Mouse (Mus musculus): ENCODE data around the gene Hspbp1. TPM values are rescaled to one million over a fixed set of nuclear protein-coding genes. Genes with fewer than 3 reads are reported as not detected.

Hspbp1 gene
- polyA plus RNA-seq, 1 experiment: 11.7 TPM

- no peak overlapping the region for H3K27ac ChIP-seq (ENCODE audit: control insufficient read depth, insufficient read depth, low read depth, low read length, poor library complexity)
- TF ChIP-seq CTCF (IDR thresholded peaks at IDR 0.05; ENCODE audit: control insufficient read depth, insufficient read depth, low read length) (no peak), POLR2A (IDR thresholded peaks at IDR 0.05; ENCODE audit: borderline replicate concordance, control insufficient read depth, low read depth, low read length) (no peak)
- H3K4me1 ChIP-seq (ENCODE audit: control insufficient read depth, insufficient read depth, low read length): no peaks in the 10 kb centered on the region; the same call in 1 of the 2 replicates
- H3K4me3 ChIP-seq (replicated peaks; ENCODE audit: control insufficient read depth, low read depth, low read length): no peak overlapping the region
- WGBS: 35% methylated on average over 6 of the region's 6 CpGs
These were observed 41.6 kb downstream of the Hspbp1 start for GRCm38 (mm10) chr7:4643225-4643624.

- TF ChIP-seq POLR2A (IDR thresholded peaks at IDR 0.05; ENCODE audit: borderline replicate concordance, control insufficient read depth, low read depth, low read length) (no peak), CTCF (IDR thresholded peaks at IDR 0.05; ENCODE audit: control insufficient read depth, insufficient read depth, low read length) (no peak)
- Histone ChIP-seq H3K27ac (ENCODE audit: control insufficient read depth, insufficient read depth, low read depth, low read length, poor library complexity) (no peak overlapping the region), H3K4me3 (replicated peaks; ENCODE audit: control insufficient read depth, low read depth, low read length) (no peak overlapping the region), H3K4me1 (ENCODE audit: control insufficient read depth, insufficient read depth, low read length) (no peaks in the 10 kb centered on the region; the same call in 1 of the 2 replicates)
- 94% methylated on average over 7 of the region's 7 CpGs for WGBS
These were observed 42.9 kb downstream of the Hspbp1 start for GRCm38 (mm10) chr7:4641956-4642355.

GRCm38 (mm10) chr7:4641155-4641554, 43.7 kb downstream of the Hspbp1 start:
- WGBS: 83% methylated on average over 11 of the region's 11 CpGs
- Histone ChIP-seq H3K27ac (ENCODE audit: control insufficient read depth, insufficient read depth, low read depth, low read length, poor library complexity) (no peak overlapping the region), H3K4me3 (replicated peaks; ENCODE audit: control insufficient read depth, low read depth, low read length) (no peak overlapping the region), H3K4me1 (ENCODE audit: control insufficient read depth, insufficient read depth, low read length) (no peaks in the 10 kb centered on the region; the same call in 1 of the 2 replicates)
- TF ChIP-seq POLR2A (IDR thresholded peaks at IDR 0.05; ENCODE audit: borderline replicate concordance, control insufficient read depth, low read depth, low read length) (no peak), CTCF (IDR thresholded peaks at IDR 0.05; ENCODE audit: control insufficient read depth, insufficient read depth, low read length) (peak; percentile 39; the same call in 1 of the 2 replicates)

- WGBS: 49% methylated on average over 4 of the region's 4 CpGs
- no peak overlapping the region for H3K27ac ChIP-seq (ENCODE audit: control insufficient read depth, insufficient read depth, low read depth, low read length, poor library complexity)
These were observed 48.7 kb downstream of the Hspbp1 start for GRCm38 (mm10) chr7:4636179-4636578.

DNA sequence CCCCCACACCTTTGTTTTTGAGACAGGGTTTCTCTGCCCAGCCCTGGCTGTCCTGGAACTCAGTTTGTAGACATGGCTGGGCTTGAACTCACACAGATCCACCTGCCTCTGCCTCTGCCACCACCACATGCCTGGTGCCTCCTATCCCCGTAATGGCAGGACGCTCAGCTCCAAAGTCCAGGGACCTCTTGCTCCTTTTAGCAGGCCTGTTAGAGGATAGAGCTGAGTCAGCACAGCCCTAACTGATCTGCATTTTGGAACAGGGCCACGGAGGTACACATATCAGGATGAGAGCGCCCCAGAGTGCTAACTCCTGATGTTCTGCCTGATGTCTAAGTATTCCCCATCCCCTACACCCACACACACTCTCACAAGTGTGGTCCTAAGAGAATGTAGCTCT, 53.8 kb downstream of the Hspbp1 start, which contains the start of gene Tmem86b:
Gene Tmem86b, minus strand, starts transcription at position 392 of the 400 bp plus-strand sequence.
- peak within 1 kb of the TSS; percentile 55 for H3K27ac ChIP-seq (ENCODE audit: control insufficient read depth, insufficient read depth, low read depth, low read length, poor library complexity)
- H3K4me3 ChIP-seq (replicated peaks; ENCODE audit: control insufficient read depth, low read depth, low read length): no peak within 1 kb of the TSS
- no peaks in the 10 kb centered on the region; the same call in 1 of the 2 replicates for H3K4me1 ChIP-seq (ENCODE audit: control insufficient read depth, insufficient read depth, low read length)
- WGBS: 66% methylated on average over 4 of the region's 4 CpGs
- TF ChIP-seq POLR2A (IDR thresholded peaks at IDR 0.05; ENCODE audit: borderline replicate concordance, control insufficient read depth, low read depth, low read length) (no peak), CTCF (IDR thresholded peaks at IDR 0.05; ENCODE audit: control insufficient read depth, insufficient read depth, low read length) (no peak)

More at GRCm38 (mm10) chr7:4636179-4636578, 48.7 kb downstream of the Hspbp1 start:
- Histone ChIP-seq H3K4me3 (replicated peaks; ENCODE audit: control insufficient read depth, low read depth, low read length) (no peak overlapping the region), H3K4me1 (ENCODE audit: control insufficient read depth, insufficient read depth, low read length) (no peaks in the 10 kb centered on the region)
- TF ChIP-seq CTCF (IDR thresholded peaks at IDR 0.05; ENCODE audit: control insufficient read depth, insufficient read depth, low read length) (no peak), POLR2A (IDR thresholded peaks at IDR 0.05; ENCODE audit: borderline replicate concordance, control insufficient read depth, low read depth, low read length) (no peak)

DNA sequence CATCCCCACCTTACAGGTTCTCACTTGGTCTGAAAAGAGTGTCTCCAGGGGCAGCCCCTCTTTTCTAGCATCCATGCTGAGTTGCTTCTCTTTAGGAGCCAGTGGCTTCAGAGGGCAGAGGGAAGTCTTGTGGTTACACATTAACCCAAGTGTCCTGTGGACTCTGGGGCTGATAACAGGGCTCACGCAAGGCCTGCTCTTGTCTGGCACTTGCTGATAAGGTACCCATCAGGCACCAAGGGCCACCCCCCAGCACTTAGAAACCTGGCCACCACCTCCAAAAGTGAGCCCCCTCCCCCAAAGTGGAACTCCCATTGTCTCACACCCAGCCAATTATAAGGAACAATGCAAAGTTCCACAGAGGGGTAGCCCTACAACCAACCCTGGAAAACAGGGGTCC, 54.7 kb downstream of the Hspbp1 start:
- TF ChIP-seq POLR2A (IDR thresholded peaks at IDR 0.05; ENCODE audit: borderline replicate concordance, control insufficient read depth, low read depth, low read length) (no peak), CTCF (IDR thresholded peaks at IDR 0.05; ENCODE audit: control insufficient read depth, insufficient read depth, low read length) (no peak)
- Histone ChIP-seq H3K4me3 (replicated peaks; ENCODE audit: control insufficient read depth, low read depth, low read length) (peak overlapping the region; percentile 64), H3K27ac (ENCODE audit: control insufficient read depth, insufficient read depth, low read depth, low read length, poor library complexity) (peak overlapping the region; percentile 46), H3K4me1 (ENCODE audit: control insufficient read depth, insufficient read depth, low read length) (no peaks in the 10 kb centered on the region; the same call in 1 of the 2 replicates)
- 54% methylated on average over 1 of the region's 1 CpGs for WGBS

GRCm38 (mm10) chr7:4629586-4629985, 55.3 kb downstream of the Hspbp1 start:
- Histone ChIP-seq H3K4me1 (ENCODE audit: control insufficient read depth, insufficient read depth, low read length) (no peaks in the 10 kb centered on the region; the same call in 1 of the 2 replicates), H3K27ac (ENCODE audit: control insufficient read depth, insufficient read depth, low read depth, low read length, poor library complexity) (peak overlapping the region; percentile 46), H3K4me3 (replicated peaks; ENCODE audit: control insufficient read depth, low read depth, low read length) (peak overlapping the region; percentile 64)
- TF ChIP-seq CTCF (IDR thresholded peaks at IDR 0.05; ENCODE audit: control insufficient read depth, insufficient read depth, low read length): no peak
- TF ChIP-seq POLR2A (IDR thresholded peaks at IDR 0.05; ENCODE audit: borderline replicate concordance, control insufficient read depth, low read depth, low read length): no peak
- WGBS: 53% methylated on average over 5 of the region's 5 CpGs

DNA sequence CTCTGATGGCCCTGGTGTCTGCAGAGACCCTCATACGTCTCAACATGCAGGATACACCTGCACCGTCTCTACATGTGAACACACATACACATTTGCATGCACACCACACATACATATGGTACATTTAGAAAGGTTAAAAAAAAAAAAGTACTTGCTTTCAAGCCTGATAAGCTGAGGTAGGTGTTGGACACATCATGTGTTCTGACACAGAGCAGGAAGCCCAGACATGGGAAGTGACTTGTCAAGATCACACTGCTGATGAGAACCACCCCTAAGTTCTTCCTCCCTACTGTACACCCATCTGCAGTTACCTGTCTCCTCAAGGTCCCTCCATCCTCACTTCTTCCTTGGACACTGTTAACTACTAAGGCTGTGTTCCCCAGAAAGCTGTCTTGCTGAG, 58.9 kb downstream of the Hspbp1 start:
- 80% methylated on average over 2 of the region's 2 CpGs for WGBS
- H3K4me1 ChIP-seq (ENCODE audit: control insufficient read depth, insufficient read depth, low read length): peaks cover 2% of the 10 kb centered on the region; the same call in 1 of the 2 replicates
- TF ChIP-seq CTCF (IDR thresholded peaks at IDR 0.05; ENCODE audit: control insufficient read depth, insufficient read depth, low read length) (no peak), POLR2A (IDR thresholded peaks at IDR 0.05; ENCODE audit: borderline replicate concordance, control insufficient read depth, low read depth, low read length) (no peak)
- H3K27ac ChIP-seq (ENCODE audit: control insufficient read depth, insufficient read depth, low read depth, low read length, poor library complexity): no peak overlapping the region
- no peak overlapping the region for H3K4me3 ChIP-seq (replicated peaks; ENCODE audit: control insufficient read depth, low read depth, low read length)

DNA sequence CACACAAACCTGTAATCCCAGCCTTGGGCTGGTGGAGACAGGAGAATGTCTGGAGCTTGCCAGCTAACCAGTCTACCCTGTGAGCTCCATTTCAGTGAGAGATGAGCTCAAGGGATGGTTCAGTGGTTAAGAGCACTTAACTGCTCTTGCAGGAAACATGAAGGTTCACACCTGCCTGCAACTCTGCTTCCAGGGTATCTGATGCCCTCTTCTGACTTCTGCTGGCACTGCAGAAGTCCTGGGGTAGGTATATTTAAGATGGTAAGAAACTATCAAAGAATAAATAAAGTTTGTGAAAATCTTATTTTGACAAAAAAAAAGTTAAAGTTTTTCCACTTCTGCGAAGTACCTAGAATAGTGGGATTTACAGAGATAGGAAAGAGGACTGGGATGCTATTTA, 60.5 kb downstream of the Hspbp1 start:
- Histone ChIP-seq H3K4me1 (ENCODE audit: control insufficient read depth, insufficient read depth, low read length) (peaks cover 2% of the 10 kb centered on the region; the same call in 1 of the 2 replicates), H3K4me3 (replicated peaks; ENCODE audit: control insufficient read depth, low read depth, low read length) (no peak overlapping the region), H3K27ac (ENCODE audit: control insufficient read depth, insufficient read depth, low read depth, low read length, poor library complexity) (no peak overlapping the region)
- WGBS: 60% methylated on average over 1 of the region's 1 CpGs
- no peak for TF ChIP-seq POLR2A (IDR thresholded peaks at IDR 0.05; ENCODE audit: borderline replicate concordance, control insufficient read depth, low read depth, low read length)
- 0 out of 2 replicates have a peak, but pooled peaks have one; percentile 29 for TF ChIP-seq CTCF (IDR thresholded peaks at IDR 0.05; ENCODE audit: control insufficient read depth, insufficient read depth, low read length)

Measured in bone marrow, adult 2 months (tissue).